Comparison of ENCODE assay signal across 13 mouse cellular contexts in the genomic region with DNA sequence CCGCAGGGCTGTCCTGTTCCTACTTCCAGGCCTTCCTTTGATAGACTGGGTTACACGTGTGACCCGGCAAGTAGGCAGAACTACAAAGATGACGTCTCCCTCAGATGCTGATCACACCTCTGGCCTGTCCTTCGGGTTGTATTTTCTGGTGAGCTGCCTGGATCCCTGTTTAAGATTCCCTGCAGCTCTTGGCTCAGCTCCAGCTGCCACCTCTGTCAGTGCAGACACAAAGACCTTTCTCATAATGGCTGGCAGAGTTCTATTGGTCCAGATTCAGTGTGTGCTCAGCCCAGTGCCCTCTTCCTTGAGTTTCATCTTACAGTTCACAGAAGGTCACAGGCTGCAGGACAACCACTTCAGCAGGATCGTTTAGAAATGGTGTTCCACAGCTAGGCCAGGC.
DNase-seq lines count a peak whose midpoint lies in the region; ATAC-seq and TF ChIP-seq lines count a peak whose summit lies in the region.
"Had no signal": no experiment of that assay in that cellular context is flagged by ENCODE, and none has a peak within 500 bp of the region (broad histone marks: within the 10 kb centered on the region; RNA-seq: fewer than 3 reads in every experiment).

No protein-coding gene starts in this region.

- H3K9ac ChIP-seq in hindbrain, embryonic 12.5 days, result no peak overlapping the region
- no peak overlapping the region for H3K9ac ChIP-seq in midbrain, postnatal 0 days (replicated peaks; ENCODE audit: low read length, poor library complexity, severe bottlenecking)

- H3K4me3 ChIP-seq in hindbrain, embryonic 12.5 days, result no peak overlapping the region
- H3K4me3 ChIP-seq in midbrain, postnatal 0 days (ENCODE audit: low read depth, low read length), result no peak overlapping the region
- no peak overlapping the region for H3K4me3 ChIP-seq in heart, embryonic 10.5 days

- DNase-seq in layer of hippocampus, adult 9-11 months, result peak; percentile 2
- DNase-seq in layer of hippocampus, adult 11-12 months (ENCODE audit: low spot score), result no peak
- peak; percentile 52 for DNase-seq in embryo, embryonic 11 days
- peak; percentile 46 for DNase-seq in midbrain, postnatal 0 days (ENCODE audit: low spot score)
- DNase-seq in frontal cortex, adult 2 months (ENCODE audit: extremely low spot score in 1 of 2, low spot score in 1 of 2), result no peak
- DNase-seq in thymus, postnatal 10 days (ENCODE audit: low spot score in 2 of 2), result no peak
- DNase-seq in heart, embryonic 10.5 days (ENCODE audit: low spot score), result no peak
- DNase-seq: gastrocnemius, postnatal 14 days; right cerebral cortex, adult 18-20 months; thymus, adult 2 months had no signal

- peaks cover 10% of the 10 kb centered on the region for H3K4me1 ChIP-seq in hindbrain, embryonic 12.5 days
- no peaks in the 10 kb centered on the region for H3K4me1 ChIP-seq in midbrain, postnatal 0 days (ENCODE audit: insufficient read depth, low read length)
- peaks cover 5% of the 10 kb centered on the region; the same call in 1 of the 2 replicates for H3K4me1 ChIP-seq in heart, embryonic 10.5 days

- WGBS in hindbrain, embryonic 12.5 days, result 43% methylated on average over 6 of the region's 6 CpGs
- 33% methylated on average over 6 of the region's 6 CpGs for WGBS in midbrain, postnatal 0 days
- 66% methylated on average over 6 of the region's 6 CpGs for WGBS in heart, embryonic 10.5 days

- H3K36me3 ChIP-seq in hindbrain, embryonic 12.5 days, result no peaks in the 10 kb centered on the region
- H3K36me3 ChIP-seq in midbrain, postnatal 0 days (ENCODE audit: insufficient read depth, low read length), result no peaks in the 10 kb centered on the region
- no peaks in the 10 kb centered on the region for H3K36me3 ChIP-seq in heart, embryonic 10.5 days

- H3K9me3 ChIP-seq in hindbrain, embryonic 12.5 days (replicated peaks), result no peaks in the 10 kb centered on the region
- no peaks in the 10 kb centered on the region for H3K9me3 ChIP-seq in midbrain, postnatal 0 days (ENCODE audit: low read length)
- peaks cover 3% of the 10 kb centered on the region; the same call in 1 of the 2 replicates for H3K9me3 ChIP-seq in heart, embryonic 10.5 days

- H3K27me3 ChIP-seq in hindbrain, embryonic 12.5 days, result no peaks in the 10 kb centered on the region
- H3K27me3 ChIP-seq in midbrain, postnatal 0 days (ENCODE audit: insufficient read depth, low read length), result no peaks in the 10 kb centered on the region
- H3K27me3 ChIP-seq in heart, embryonic 10.5 days (ENCODE audit: insufficient read depth, poor library complexity, severe bottlenecking), result no peaks in the 10 kb centered on the region

- no peak overlapping the region for H3K4me2 ChIP-seq in hindbrain, embryonic 12.5 days (replicated peaks)
- H3K4me2 ChIP-seq in midbrain, postnatal 0 days (ENCODE audit: low read depth, low read length, poor library complexity, severe bottlenecking), result no peak overlapping the region

- peak; percentile 83 for ATAC-seq in hindbrain, embryonic 12.5 days (ENCODE audit: low FRiP score)
- 0 out of 2 replicates have a peak, but pooled peaks have one; percentile 38 for ATAC-seq in midbrain, postnatal 0 days (ENCODE audit: low FRiP score)
- ATAC-seq: inflammation-experienced regulatory T-cells, adult 6 months; lung, postnatal 0 days had no signal

- TF ChIP-seq CTCF in midbrain, postnatal 0 days (IDR thresholded peaks at IDR 0.05), result no peak

- H3K27ac ChIP-seq in hindbrain, embryonic 12.5 days, result peak overlapping the region; percentile 55; the same call in 1 of the 2 replicates
- H3K27ac ChIP-seq in midbrain, postnatal 0 days (ENCODE audit: low read depth, low read length), result no peak overlapping the region
- no peak overlapping the region for H3K27ac ChIP-seq in heart, embryonic 10.5 days

Comparison
In these comparisons a context has a peak if more than half of its experiments do, and no peak if none do; other contexts are left out.
1. DNase-seq: peak in layer of hippocampus, adult 9-11 months (single experiment), embryo, embryonic 11 days (single experiment) and midbrain, postnatal 0 days (single experiment); none in layer of hippocampus, adult 11-12 months (single experiment), frontal cortex, adult 2 months (0 of 2), thymus, postnatal 10 days (0 of 2) and heart, embryonic 10.5 days (single experiment).